Mouse (Mus musculus) intestine, embryonic 16.5 days (tissue): Measurements from ENCODE around the gene Zpbp2. TPM values are rescaled to one million over a fixed set of nuclear protein-coding genes. Genes with fewer than 3 reads are reported as not detected.
A peak's percentile ranks its signal among the peaks of the same experiment; 100 is the strongest.
"Not testable (repeated sequence)": the region's sequence is repeated elsewhere in the genome, so short reads cannot be mapped to it uniquely, and the experiment has no call there.

Experiments used
- ATAC-seq: fragments of 200-750 bp; cut with Nextera tagmentation; 2 replicates; pipeline ENCODE4 v1.8.0; 2017; ENCODE audit warnings: moderate TSS enrichment, moderate library complexity
- H3K27ac ChIP-seq: fragments of 300-500 bp; sonication (generic); 2 replicates; pipeline ENCODE4 v1.5.1; 2014; ENCODE audit warnings: mild to moderate bottlenecking, low read length
- H3K27me3 ChIP-seq: fragments of 300-500 bp; sonication (generic); replicated peaks from 2 replicates; pipeline ENCODE4 v1.6.1; 2014; ENCODE audit warnings: low read length, control low read depth, mixed read lengths; ENCODE audit not compliant: control insufficient read depth, insufficient read depth
- H3K36me3 ChIP-seq: fragments of 300-500 bp; sonication (generic); 2 replicates; pipeline ENCODE4 v1.6.1; 2014; ENCODE audit warnings: low read length, control low read depth; ENCODE audit not compliant: control insufficient read depth, insufficient read depth
- H3K4me1 ChIP-seq: fragments of 300-500 bp; sonication (generic); 2 replicates; pipeline ENCODE4 v1.6.1; 2014; ENCODE audit warnings: low read length, control low read depth, mixed read lengths; ENCODE audit not compliant: control insufficient read depth, insufficient read depth
- H3K4me2 ChIP-seq: fragments of 300-500 bp; sonication (generic); 2 replicates; pipeline ENCODE4 v1.6.1; 2014; ENCODE audit warnings: low read depth, low read length, control low read depth
- H3K4me3 ChIP-seq: fragments of 300-500 bp; sonication (generic); 2 replicates; pipeline ENCODE4 v1.5.1; 2014; ENCODE audit warnings: mild to moderate bottlenecking, low read length
- H3K9ac ChIP-seq: fragments of 300-500 bp; sonication (generic); 2 replicates; pipeline ENCODE4 v1.6.1; 2014; ENCODE audit warnings: low read depth, low read length
- H3K9me3 ChIP-seq: fragments of 300-500 bp; sonication (generic); 2 replicates; pipeline ENCODE4 v1.6.1; 2016; ENCODE audit warnings: low read length, control low read depth; ENCODE audit not compliant: control insufficient read depth
- WGBS: fragments of 180-500 bp; shearing (Covaris S2); extraction: QIAGEN DNeasy Blood & Tissue Kit; methylation state at CpG from one replicate; pipeline ENCODE4 v1.1.7; 2014; 5-methylcytosine and 5-hydroxymethylcytosine counted together
- polyA plus RNA-seq: library from polyadenylated mRNA; unstranded; fragments of >200 nt; fragmentation: Nextera tagmentation; extraction: Ambion mirVana; gene quantifications from 2 replicates; pipeline ENCODE4 v1.2.1, GENCODE M21; 2015

The Zpbp2 gene
- polyA plus RNA-seq, 1 experiment from 2014 or later, result 1.0 TPM

GRCm38 (mm10) chr11:98595955-98596354, 45.1 kb downstream of the Zpbp2 start:
- no peak overlapping the region for H3K4me2 ChIP-seq
- ATAC-seq, result no peak
- H3K9me3 ChIP-seq, result no peaks in the 10 kb centered on the region
- H3K4me3 ChIP-seq, result no peak overlapping the region
- no peak overlapping the region for H3K9ac ChIP-seq
- peaks cover 10% of the 10 kb centered on the region; the same call in 1 of the 2 replicates for H3K27me3 ChIP-seq
- H3K36me3 ChIP-seq, result no peaks in the 10 kb centered on the region
- H3K27ac ChIP-seq, result no peak overlapping the region
- no peaks in the 10 kb centered on the region for H3K4me1 ChIP-seq
- 69% methylated on average over 3 of the region's 3 CpGs for WGBS

- Histone ChIP-seq H3K9ac (no peak overlapping the region), H3K27me3 (peaks cover 10% of the 10 kb centered on the region; the same call in 1 of the 2 replicates), H3K36me3 (no peaks in the 10 kb centered on the region), H3K9me3 (no peaks in the 10 kb centered on the region), H3K4me1 (peaks cover 6% of the 10 kb centered on the region; the same call in 1 of the 2 replicates), H3K4me2 (no peak overlapping the region), H3K27ac (no peak overlapping the region), H3K4me3 (no peak overlapping the region)
- 38% methylated on average over 6 of the region's 6 CpGs for WGBS
- no peak for ATAC-seq
These were observed 46.5 kb downstream of the Zpbp2 start for GRCm38 (mm10) chr11:98597363-98597762.

GRCm38 (mm10) chr11:98597991-98598390, 47.1 kb downstream of the Zpbp2 start, which contains the start of gene Lrrc3c:
Lrrc3c (plus strand) TSS chr11:98598291.
- no peak for ATAC-seq
- no peak within 1 kb of the TSS for H3K27ac ChIP-seq
- no peak within 1 kb of the TSS for H3K9ac ChIP-seq
- 73% methylated on average over 8 of the region's 8 CpGs for WGBS
- peaks cover 6% of the 10 kb centered on the region; the same call in 1 of the 2 replicates for H3K4me1 ChIP-seq
- H3K27me3 ChIP-seq, result peaks cover 10% of the 10 kb centered on the region; the same call in 1 of the 2 replicates
- no peaks in the 10 kb centered on the region for H3K36me3 ChIP-seq
- H3K9me3 ChIP-seq, result no peaks in the 10 kb centered on the region
- no peak within 1 kb of the TSS for H3K4me3 ChIP-seq
- H3K4me2 ChIP-seq, result no peak within 1 kb of the TSS

GRCm38 (mm10) chr11:98598851-98599290, 48.0 kb downstream of the Zpbp2 start:
- Histone ChIP-seq H3K27me3 (peaks cover 10% of the 10 kb centered on the region; the same call in 1 of the 2 replicates), H3K9ac (no peak overlapping the region), H3K4me1 (peaks cover 6% of the 10 kb centered on the region; the same call in 1 of the 2 replicates), H3K27ac (no peak overlapping the region), H3K36me3 (no peaks in the 10 kb centered on the region), H3K4me2 (no peak overlapping the region), H3K4me3 (no peak overlapping the region), H3K9me3 (no peaks in the 10 kb centered on the region)
- no peak for ATAC-seq
- 63% methylated on average over 18 of the region's 18 CpGs for WGBS

GRCm38 (mm10) chr11:98599291-98599690, 48.4 kb downstream of the Zpbp2 start:
- Histone ChIP-seq H3K4me1 (peaks cover 6% of the 10 kb centered on the region; the same call in 1 of the 2 replicates), H3K4me3 (no peak overlapping the region), H3K4me2 (no peak overlapping the region), H3K27ac (no peak overlapping the region), H3K36me3 (no peaks in the 10 kb centered on the region), H3K9ac (no peak overlapping the region), H3K27me3 (peaks cover 10% of the 10 kb centered on the region; the same call in 1 of the 2 replicates), H3K9me3 (no peaks in the 10 kb centered on the region)
- ATAC-seq, result no peak
- 41% methylated on average over 18 of the region's 18 CpGs for WGBS

- peak; percentile 73 for ATAC-seq
- peak overlapping the region; percentile 50 for H3K4me3 ChIP-seq
- under 1% methylated on average over 20 of the region's 20 CpGs for WGBS
- no peak overlapping the region for H3K27ac ChIP-seq
- H3K4me1 ChIP-seq, result peaks cover 6% of the 10 kb centered on the region; the same call in 1 of the 2 replicates
- H3K9ac ChIP-seq, result peak overlapping the region; percentile 49; the same call in 1 of the 2 replicates
- H3K27me3 ChIP-seq, result peaks cover 10% of the 10 kb centered on the region; the same call in 1 of the 2 replicates
- H3K4me2 ChIP-seq, result peak overlapping the region; percentile 67
- no peaks in the 10 kb centered on the region for H3K9me3 ChIP-seq
- no peaks in the 10 kb centered on the region for H3K36me3 ChIP-seq
These were observed 51.3 kb downstream of the Zpbp2 start for GRCm38 (mm10) chr11:98602090-98602690.

GRCm38 (mm10) chr11:98603953-98604352, 53.1 kb downstream of the Zpbp2 start:
- H3K9me3 ChIP-seq, result no peaks in the 10 kb centered on the region
- peaks cover 6% of the 10 kb centered on the region; the same call in 1 of the 2 replicates for H3K27me3 ChIP-seq
- peaks cover 6% of the 10 kb centered on the region; the same call in 1 of the 2 replicates for H3K4me1 ChIP-seq
- H3K27ac ChIP-seq, result no peak overlapping the region
- 89% methylated on average over 2 of the region's 2 CpGs for WGBS
- no peak overlapping the region for H3K4me3 ChIP-seq
- H3K9ac ChIP-seq, result no peak overlapping the region
- no peak for ATAC-seq
- H3K4me2 ChIP-seq, result no peak overlapping the region
- no peaks in the 10 kb centered on the region for H3K36me3 ChIP-seq

GRCm38 (mm10) chr11:98604911-98605310, 54.0 kb downstream of the Zpbp2 start:
- WGBS, result 65% methylated on average over 6 of the region's 6 CpGs
- H3K27ac ChIP-seq, H3K4me3 ChIP-seq, H3K9ac ChIP-seq, H3K4me1 ChIP-seq, ATAC-seq, H3K27me3 ChIP-seq, H3K9me3 ChIP-seq, H3K36me3 ChIP-seq, H3K4me2 ChIP-seq: not testable (repeated sequence)

- Histone ChIP-seq H3K4me3 (no peak overlapping the region), H3K9me3 (no peaks in the 10 kb centered on the region; the same call in 1 of the 2 replicates), H3K36me3 (no peaks in the 10 kb centered on the region), H3K9ac (no peak overlapping the region), H3K27me3 (no peaks in the 10 kb centered on the region), H3K4me1 (peaks cover 5% of the 10 kb centered on the region; the same call in 1 of the 2 replicates), H3K4me2 (no peak overlapping the region), H3K27ac (no peak overlapping the region)
- no peak for ATAC-seq
- 11% methylated on average over 3 of the region's 3 CpGs for WGBS
These were observed 55.9 kb downstream of the Zpbp2 start for GRCm38 (mm10) chr11:98606763-98607162.
